Mouse (Mus musculus) adrenal gland, postnatal 10 days (tissue): ENCODE data around the gene Anapc1. TPM values are rescaled to one million over a fixed set of nuclear protein-coding genes. Genes with fewer than 3 reads are reported as not detected.
"Not testable (repeated sequence)": the region's sequence is repeated elsewhere in the genome, so short reads cannot be mapped to it uniquely, and the experiment has no call there.

ENCODE experiments used
- DNase-seq: peaks from one replicate; pipeline ENCODE4 v3.0.0; 2021; ENCODE audit warnings: mixed read lengths
- total RNA-seq, 2 experiments: library from RNA; stranded (reverse); gene quantifications; 2 replicates each; pipeline ENCODE4 v1.2.3; 2021

Anapc1 gene
- total RNA-seq, 2 experiments from 2014 or later: 60.5 to 85.7 TPM

- DNase-seq: no peak
Observed at GRCm38 (mm10) chr2:128697047-128697446, 9.9 kb upstream of the Anapc1 start.

GRCm38 (mm10) chr2:128696426-128696825 is 9.2 kb upstream of the Anapc1 start:
- DNase-seq: no peak

- no peak for DNase-seq
Observed at GRCm38 (mm10) chr2:128694548-128694947, 7.4 kb upstream of the Anapc1 start.

GRCm38 (mm10) chr2:128693828-128694227 is 6.6 kb upstream of the Anapc1 start:
- DNase-seq: not testable (repeated sequence)

- DNase-seq: no peak
Observed at GRCm38 (mm10) chr2:128693236-128693635, 6.0 kb upstream of the Anapc1 start.

- no peak for DNase-seq
Observed at GRCm38 (mm10) chr2:128692771-128693170, 5.6 kb upstream of the Anapc1 start.

GRCm38 (mm10) chr2:128692336-128692735 is 5.1 kb upstream of the Anapc1 start:
- DNase-seq: no peak

- DNase-seq: no peak
Observed at GRCm38 (mm10) chr2:128687558-128688120, 448 bp upstream of the Anapc1 start.

- peak; percentile 8 for DNase-seq
Observed at GRCm38 (mm10) chr2:128680661-128681060, 6.5 kb downstream of the Anapc1 start.

GRCm38 (mm10) chr2:128620578-128620977 is 66.6 kb downstream of the Anapc1 start:
- no peak for DNase-seq

- no peak for DNase-seq
Observed at GRCm38 (mm10) chr2:128615366-128615765, 71.8 kb downstream of the Anapc1 start.

- DNase-seq: no peak
Observed at GRCm38 (mm10) chr2:128613365-128613764, 73.8 kb downstream of the Anapc1 start.

- peak; percentile 51 for DNase-seq
Observed at GRCm38 (mm10) chr2:128612275-128612674, 74.9 kb downstream of the Anapc1 start.

- DNase-seq: no peak
Observed at GRCm38 (mm10) chr2:128611178-128611577, 76.0 kb downstream of the Anapc1 start.

- DNase-seq: peak; percentile 6
Observed at GRCm38 (mm10) chr2:128609286-128609685, 77.9 kb downstream of the Anapc1 start.

- no peak for DNase-seq
Observed at GRCm38 (mm10) chr2:128601534-128601933, 85.7 kb downstream of the Anapc1 start.

- no peak for DNase-seq
Observed at GRCm38 (mm10) chr2:128592301-128592700, 94.9 kb downstream of the Anapc1 start.

GRCm38 (mm10) chr2:128590909-128591308 is 96.3 kb downstream of the Anapc1 start, which contains the start of gene Spdye4c:
Gene Spdye4c, plus strand, starts transcription at chr2:128591209.
- DNase-seq: no peak

- DNase-seq: no peak
Observed at GRCm38 (mm10) chr2:128582881-128583280, 104.3 kb downstream of the Anapc1 start.

GRCm38 (mm10) chr2:128572726-128573624 is 114.2 kb downstream of the Anapc1 start:
- peak; percentile 91 for DNase-seq

- DNase-seq: no peak
Observed at GRCm38 (mm10) chr2:128571001-128571400, 116.2 kb downstream of the Anapc1 start.

- DNase-seq: no peak
Observed at GRCm38 (mm10) chr2:128568490-128568889, 118.7 kb downstream of the Anapc1 start.

- DNase-seq: peak; percentile 22
Observed at GRCm38 (mm10) chr2:128568018-128568417, 119.2 kb downstream of the Anapc1 start.
